Mouse (Mus musculus) activated CD4-positive, CD25-positive, alpha-beta regulatory T cell, adult 4 months (primary cell): Measurements from ENCODE around the gene Slc19a1. TPM values are rescaled to one million over a fixed set of nuclear protein-coding genes. Genes with fewer than 3 reads are reported as not detected.

Source experiments
- ATAC-seq: one replicate; pipeline ENCODE4 v1.8.0; 2017
- polyA plus RNA-seq, 2 experiments: library from polyadenylated mRNA; unstranded; fragments of 100-300 nt; shearing (Covaris generic); gene quantifications; one replicate each; pipeline ENCODE4 v1.2.1; 2017

Gene Slc19a1
- 10 to 100 TPM; 24.7 to 38.1 TPM for polyA plus RNA-seq

DNA sequence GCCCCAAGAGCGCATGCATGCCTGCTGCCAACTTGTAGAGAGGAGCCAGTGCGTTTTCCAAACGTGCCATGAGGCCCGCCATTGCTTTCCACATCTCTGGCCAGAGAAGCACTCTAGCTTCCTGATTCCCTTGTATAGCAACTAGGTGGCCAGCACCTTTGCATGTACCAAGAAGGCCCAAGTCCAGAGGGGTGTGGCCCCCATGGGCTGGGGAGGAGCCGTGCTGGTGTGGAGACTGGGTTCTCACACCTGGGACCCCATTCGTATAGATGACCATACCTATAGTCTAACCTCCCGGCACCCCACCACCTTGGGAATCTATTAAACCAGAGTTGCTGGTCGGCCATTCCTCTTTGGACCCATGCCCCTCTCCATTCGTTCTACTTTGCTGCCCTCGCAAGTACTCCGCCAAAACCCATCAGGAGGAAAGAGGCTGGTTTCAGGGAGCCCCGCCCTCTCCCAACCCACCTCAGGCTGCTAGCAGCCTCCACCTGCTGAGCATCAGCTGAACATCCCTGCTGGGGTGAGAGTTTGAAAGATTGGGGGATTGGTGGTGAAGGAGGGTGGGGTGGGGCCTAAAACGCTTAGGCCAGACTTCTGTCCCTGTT is at the start of gene Slc19a1:
Gene Slc19a1 (plus strand): TSS at position 474 of the 608 bp plus-strand sequence.
- no peak for ATAC-seq

DNA sequence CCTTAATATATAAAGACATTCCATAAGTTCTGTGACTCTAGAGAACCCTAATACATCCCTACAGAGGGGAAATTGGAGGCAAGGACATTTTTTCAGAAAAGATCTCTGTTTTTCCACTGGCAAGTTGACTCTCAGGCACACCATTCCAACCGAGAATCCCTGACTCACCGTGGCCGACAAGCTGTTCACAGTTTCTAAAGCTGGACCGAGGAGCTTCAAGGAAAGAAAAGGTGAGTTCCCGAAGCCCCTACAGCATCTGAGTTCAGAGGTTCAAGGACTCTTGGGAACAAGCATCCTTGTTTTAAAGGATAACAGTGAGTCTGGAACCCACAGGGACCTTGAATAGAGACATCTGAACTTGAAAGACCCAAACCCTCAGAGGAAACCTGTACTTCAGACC is 43.5 kb upstream of the Slc19a1 start:
- ATAC-seq, result no peak

DNA sequence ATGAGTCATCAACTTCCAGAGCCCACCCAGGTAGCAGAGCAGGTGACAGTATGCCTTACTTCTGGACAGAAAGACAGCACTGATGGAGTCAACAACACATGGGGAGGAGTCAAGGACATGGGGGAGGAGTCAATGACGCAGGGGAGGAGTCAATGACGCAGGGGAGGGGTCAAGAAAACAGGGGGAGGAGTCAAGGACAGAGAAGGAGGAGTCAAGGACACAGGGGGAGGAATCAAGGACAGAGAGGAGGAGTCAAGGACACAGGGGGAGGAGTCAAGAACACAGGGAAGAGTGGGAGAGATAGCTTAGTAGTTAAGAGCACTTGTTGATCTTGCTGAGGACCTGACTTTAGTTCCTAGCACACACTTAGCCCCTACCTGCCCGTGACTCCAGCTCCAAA is 39.6 kb upstream of the Slc19a1 start:
- no peak for ATAC-seq

DNA sequence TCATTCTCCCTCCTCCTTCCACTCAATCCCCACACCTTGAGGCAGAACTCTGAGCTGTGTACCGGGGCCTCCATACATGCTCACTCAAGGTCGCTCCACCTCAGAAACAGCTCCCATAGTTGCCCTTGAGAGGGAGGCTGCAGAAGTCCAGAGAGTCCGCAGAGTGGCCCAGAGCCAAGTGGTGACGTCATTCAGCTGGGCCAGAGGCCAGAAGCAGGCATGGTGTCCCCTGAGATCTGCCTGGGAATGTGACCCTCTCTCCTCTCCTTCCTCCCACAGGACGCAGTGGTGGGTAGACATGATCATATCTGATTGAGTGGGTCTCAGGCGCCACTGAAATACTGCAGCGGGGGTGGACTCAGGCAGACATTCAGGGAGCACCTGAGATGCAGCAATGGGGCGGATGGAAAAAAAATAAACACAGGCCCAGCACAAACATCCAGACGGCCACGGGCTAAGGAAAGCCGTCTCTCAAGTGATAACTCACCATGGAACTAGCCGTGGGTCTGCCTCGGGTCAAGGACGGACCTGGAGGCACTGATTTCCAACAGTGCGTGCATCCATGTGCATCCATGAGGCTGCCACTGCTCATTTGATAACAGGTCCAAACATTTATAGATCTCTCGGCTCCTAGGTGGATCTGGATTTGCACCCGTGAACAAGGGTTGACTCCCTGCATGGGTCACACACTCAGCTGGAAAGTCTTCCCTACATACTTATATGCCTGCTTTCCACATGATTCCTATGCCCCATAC is 34.1 kb upstream of the Slc19a1 start:
- ATAC-seq, result no peak

DNA sequence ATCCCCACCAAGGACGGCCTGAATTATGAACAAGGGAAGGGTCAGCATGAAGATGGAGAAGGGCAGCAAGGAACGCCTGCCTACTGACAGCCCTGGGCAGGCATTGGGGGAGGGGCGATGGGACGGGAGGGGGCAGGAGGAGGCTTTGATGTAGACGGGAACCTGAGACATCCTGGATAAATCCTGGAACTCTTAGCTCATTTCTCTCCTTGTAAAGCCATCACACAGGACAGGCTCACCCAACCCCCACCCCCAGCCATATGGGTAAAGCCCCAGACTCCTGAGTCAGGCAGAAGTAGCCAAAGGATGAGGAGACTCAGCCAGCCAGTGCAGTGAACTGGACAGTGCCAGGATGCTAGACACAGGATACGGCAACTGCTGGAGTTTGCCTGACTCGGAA is 27.1 kb upstream of the Slc19a1 start:
- no peak for ATAC-seq

DNA sequence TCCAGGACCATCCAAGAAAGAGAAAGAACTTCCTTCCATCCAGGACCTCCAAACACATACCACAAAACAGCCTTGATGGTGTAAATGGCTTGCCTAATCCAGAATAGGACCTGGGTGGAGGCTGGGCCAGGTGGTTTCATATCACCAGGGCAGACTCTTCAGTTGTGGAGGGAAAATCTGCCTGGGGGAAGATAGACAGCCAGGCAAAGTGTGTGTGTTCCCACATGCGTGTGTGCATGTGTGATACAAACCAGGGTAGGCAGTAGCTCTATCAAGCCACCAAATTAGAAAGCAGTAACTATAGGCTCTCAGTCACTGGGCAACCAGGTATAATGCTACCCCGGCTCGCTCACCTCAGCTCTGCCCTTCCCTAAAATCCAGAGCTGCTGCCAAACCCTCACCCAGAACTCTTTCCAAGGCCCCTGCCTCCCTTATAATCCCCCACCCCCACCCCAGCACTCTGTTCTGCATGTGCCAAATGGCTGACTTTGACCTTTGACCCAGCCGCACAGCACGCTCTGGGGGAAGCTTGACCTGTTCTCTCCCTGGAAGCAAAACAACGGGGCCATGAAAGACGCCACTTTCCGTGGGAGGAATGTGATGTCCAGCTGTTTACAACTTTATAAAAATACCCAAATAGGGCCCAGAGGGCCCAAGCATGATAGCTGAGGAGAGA is 24.5 kb upstream of the Slc19a1 start:
- no peak for ATAC-seq

DNA sequence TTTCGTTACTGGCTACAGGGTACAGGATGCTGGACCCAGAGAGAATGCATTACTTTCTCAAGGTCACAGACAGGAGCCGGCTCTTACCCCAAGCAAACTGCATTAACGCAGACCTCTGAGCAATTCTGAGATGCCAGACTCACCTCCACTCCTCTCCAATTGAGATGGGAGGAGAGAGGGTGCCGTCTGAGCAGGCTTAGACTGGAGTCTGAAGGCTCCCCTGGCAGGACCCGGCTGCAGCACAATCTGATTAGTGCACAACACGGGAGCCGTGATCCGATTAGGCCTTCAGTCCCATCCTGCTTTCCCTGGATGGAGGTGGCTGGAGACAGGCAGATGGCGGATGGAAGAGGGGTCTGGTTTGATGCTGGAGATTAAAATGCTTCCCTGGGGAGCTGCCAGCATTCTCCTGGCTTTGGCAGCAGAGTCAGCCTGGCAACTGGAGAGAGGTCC is 23.9 kb upstream of the Slc19a1 start:
- no peak for ATAC-seq

DNA sequence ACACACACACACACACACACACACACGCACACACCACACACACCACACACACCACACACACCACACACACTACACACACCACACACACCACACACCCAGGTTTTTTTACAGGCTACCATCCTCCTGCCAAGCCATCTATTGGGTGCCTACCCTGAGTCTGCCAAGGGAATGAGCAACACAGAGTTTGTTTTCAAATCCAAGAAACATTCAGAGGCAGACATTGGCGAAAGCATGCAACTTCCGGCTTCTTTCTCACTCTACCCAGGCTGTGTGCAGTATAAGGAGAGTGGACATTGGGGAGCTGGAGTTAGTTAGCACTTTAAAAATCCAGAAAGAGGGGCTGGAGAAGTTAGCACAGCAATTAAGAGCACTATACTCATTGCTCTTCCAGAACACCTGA is 23.3 kb upstream of the Slc19a1 start:
- ATAC-seq, result no peak

DNA sequence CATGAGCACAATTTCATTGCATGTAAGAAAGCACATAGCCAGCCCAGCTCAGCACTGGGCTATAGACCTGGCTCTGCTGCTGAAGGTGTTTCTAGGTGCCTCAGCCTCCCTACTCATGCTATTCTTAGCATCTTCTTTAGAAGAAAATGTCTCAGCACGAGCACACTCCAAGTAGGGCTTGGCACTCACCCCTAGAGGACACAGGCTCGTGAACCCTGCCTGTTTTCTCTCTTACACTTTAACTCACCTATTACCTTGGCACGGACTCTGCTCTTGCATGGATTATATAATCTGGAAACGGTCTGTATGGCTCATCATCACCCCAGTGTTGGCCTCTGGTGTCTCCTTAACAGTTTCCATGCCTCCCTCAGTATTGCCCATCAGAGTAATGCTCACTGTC is 20.4 kb upstream of the Slc19a1 start:
- no peak for ATAC-seq

DNA sequence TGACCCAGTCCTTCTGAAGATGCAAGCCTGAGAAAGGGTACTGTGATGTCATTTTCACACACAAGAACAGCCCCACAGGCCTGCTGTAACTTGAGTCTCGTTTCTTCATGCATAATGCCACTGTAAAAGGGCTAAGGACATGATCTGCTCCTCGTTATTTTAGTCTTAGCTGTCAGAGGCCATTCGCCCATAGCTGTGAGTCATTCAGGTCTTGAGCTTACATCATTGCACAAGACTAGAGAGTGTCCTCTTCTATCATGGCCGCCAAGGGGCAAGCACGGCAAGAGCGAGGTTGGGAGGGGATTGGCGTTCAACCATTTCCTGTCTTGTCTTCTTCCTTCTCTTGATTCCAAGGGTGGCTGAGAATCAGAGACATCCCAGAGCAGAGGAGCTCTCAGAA is 16.0 kb upstream of the Slc19a1 start:
- ATAC-seq, result no peak

DNA sequence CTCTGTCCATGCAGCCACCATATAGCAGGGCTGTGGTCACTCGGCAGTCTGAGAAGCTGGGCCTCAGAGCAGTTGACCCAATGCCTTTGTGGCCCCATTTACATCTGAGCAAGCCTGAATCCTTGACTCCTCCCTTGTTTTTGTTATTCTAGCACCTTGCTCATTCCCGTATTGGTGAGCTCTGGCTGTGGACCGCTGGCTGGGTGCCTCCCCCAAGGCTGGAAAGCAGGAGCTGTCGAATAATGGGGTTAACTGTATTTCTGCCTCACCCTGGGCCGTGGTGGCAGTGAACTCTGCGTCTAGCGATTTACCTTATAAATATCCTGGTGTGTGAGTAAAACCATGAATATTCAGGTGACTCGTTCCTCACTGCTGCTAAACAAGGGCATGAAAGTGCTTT is 15.5 kb upstream of the Slc19a1 start:
- no peak for ATAC-seq

DNA sequence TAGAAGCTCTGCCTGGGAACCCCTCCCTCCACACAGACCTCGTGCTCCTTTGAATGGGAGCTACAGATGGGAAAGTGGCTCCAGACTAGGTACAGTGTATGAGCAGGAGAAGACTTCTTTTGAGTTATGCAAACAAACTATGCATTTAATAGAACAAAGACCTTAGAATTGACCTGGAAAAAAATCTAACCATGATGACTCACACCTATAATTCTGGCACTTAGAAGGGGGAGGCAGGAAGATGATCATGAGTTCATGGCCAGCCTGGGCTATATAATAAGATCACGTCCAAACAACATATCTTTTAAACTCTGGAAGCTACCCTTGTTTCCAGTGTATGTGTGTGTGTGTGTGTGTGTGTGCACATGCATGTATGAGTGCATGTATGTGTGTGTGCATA is 15.0 kb upstream of the Slc19a1 start:
- ATAC-seq, result no peak

DNA sequence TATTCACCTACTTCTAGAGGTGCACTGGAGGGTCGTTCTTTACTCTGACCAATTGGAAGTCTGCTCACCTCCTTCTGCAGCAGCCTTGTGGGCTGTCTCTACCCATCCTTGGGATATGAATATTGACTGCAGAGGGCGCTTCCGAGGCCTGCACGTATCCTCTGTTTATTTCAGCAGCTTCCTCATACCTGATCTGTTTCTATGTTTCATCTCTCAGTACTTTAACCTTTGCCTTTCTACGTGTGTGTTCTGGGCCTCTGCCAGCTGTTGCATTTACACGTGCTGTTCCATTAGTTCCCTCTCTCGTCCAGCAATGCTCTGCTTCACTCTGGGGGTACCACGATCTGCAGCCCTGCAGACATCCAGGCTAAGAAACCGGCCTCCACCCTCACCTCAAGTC is 14.4 kb upstream of the Slc19a1 start:
- ATAC-seq, result no peak

DNA sequence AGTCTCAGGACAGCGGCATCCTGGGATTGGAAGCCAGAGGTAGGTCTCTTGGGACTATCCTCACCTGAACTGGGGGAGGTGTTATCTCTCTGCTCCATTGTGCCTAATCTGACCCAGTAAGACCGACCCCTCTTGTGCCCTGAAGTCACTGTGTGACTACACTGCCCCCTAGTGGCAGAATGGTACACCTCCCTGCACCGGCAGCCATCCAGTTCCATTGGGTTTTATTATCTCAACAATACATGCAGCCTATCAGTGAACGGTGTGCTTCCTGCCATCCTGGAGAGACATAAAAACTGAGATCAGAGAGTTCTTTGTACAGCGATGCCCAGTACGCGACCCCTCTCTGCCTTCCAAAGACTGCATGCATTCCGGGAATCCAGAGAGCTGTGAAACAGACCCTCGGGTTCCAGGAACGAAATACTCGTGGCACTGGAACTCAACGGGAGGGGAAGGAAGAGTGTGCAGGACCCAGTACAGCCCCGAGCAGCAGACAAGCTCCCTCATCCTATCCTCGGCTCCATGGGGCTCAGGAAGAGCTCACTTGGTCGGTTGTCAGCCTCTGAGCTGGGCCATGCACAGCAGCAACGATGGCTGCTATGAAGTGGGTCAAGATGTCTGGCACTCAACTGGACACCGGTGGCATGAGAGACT is 10.5 kb upstream of the Slc19a1 start:
- peak; percentile 86 for ATAC-seq

DNA sequence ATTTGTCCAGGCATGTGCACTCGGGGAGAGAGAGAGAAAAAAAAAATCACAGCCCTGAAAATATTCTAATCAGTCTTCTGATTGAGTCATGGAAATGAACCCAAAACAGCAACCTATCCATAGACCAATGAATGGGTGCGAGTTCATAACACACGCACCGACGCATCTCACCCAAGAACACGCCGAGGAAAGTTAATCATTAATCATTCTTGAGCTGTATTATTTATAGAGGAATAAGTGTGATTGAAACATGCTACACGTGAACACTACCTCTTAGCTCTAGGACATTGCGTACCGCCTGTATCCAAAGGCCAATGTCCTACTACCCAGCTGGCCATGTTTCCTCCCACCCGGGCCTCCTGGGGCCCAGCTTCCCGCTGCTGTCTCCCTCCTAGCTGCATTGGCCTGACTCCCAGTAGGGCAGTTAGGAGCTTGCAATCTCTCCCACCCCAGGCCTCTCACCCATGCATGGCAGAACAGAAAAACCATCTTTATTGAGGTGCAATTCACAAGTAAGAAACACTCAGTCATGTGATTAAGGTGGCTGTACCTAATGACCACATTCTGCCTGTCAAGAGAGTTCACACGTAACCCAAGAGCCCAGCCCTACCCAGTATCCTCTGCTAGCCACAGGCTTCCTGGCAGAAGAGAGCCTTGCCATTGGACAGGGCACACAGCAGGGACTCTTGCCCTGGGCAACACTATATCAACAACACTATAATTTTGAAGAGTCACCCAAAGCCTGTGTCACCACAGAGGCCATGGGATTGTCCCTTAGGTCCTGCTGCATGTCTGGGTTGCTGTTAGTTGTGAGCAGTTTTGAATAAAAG is 9.5 kb upstream of the Slc19a1 start:
- ATAC-seq, result peak; percentile 17

DNA sequence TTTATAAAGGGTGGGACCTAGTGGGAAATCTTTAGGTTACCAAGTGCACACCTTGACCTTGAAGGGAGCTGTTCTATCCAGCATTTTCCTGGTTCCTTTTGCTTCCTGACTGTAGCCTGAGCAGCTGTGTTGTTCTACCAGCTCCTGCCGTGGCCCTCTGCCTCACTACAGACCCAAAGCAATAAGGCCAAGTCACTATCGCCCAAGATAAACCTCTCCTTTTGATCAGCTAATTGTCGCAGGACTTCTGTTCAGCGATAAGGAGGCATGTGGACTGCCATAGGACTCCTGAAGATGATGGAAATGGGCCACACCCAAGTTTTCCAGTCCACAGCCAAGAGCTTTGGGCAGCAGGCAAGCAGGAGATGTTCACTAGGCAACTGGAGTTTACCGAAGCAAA is 7.8 kb upstream of the Slc19a1 start:
- ATAC-seq, result no peak

DNA sequence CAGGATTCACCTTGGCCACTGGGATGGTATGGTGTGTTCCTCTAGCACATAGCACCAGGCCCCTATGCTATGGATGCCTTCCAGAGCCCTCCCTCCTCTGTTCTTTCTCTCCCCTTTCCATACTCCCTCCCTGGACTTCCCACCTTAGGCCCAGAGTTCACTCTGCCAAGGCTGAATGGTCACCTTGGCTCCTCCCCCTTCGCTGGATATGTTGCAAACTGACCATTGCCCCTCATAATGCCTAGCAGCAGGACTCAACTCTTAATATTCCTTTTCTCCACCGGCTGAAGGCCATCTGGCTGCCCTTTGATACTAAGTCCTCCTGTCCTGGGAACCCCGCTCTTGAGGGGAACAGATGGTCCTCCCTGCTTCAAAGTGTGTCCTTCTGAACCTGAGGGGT is 5.1 kb upstream of the Slc19a1 start:
- no peak for ATAC-seq

DNA sequence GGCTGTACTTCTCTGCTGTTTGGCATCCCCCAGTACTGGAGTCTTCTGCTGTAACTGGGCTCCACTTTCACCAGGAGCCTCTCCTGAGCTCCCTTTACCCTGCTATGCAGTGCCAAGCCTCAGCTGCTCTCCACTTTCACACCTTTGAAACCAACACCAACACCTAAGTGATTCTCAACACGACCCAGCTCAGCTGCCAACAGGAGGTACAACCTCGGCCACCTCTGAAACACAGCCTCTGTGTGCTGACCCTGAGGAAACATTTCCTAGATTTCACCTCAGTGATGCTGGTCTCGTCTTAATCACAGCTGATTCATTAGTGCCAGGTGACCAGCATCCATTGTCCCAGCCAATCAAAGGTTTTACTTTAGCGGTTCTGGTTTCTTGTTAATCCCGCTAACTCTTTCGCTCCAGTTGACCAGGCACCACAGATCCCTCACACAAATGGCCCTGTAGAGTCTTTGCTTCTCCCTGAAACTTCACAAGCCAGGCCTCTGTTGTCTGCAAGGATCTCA is 3.2 kb upstream of the Slc19a1 start:
- ATAC-seq, result no peak

DNA sequence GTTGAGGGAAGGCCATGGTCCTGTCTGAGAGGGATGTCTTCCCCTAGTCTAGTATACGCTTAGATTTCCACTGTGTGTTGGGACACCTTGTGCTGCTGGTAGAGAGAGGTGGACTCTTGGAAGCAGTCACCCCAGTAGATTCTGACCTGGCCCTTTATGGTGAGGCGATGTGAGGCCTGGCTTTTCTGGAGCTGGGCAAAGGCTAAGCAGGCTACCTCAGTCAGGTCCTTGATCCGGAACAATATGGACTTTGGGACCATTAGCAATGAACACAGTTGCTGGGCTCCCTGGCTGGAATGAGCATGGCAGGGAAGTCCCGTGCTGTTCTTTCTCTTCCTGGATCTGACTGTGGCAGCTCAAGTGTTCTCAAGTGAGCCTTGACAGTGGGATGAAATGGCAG is 2.3 kb upstream of the Slc19a1 start:
- ATAC-seq, result no peak

DNA sequence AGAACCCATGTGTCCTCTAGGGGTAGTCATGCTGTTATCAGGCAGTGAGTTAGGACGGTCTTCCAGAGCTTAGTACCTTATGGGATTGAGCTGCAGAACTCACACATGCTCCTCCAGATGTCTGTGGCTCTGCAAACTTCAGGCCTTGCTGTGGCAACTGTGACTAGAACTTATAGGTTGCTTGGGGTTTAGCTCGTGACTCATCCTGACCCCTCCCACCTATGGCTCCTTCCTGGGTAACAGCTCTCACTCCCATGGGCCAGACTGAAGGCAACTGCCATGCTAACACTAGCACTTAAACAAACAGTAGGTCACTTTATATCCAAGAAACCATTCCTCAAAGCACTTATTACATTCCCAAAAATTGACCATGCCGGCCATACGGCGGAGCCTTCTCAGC is 1.4 kb upstream of the Slc19a1 start:
- ATAC-seq, result no peak

DNA sequence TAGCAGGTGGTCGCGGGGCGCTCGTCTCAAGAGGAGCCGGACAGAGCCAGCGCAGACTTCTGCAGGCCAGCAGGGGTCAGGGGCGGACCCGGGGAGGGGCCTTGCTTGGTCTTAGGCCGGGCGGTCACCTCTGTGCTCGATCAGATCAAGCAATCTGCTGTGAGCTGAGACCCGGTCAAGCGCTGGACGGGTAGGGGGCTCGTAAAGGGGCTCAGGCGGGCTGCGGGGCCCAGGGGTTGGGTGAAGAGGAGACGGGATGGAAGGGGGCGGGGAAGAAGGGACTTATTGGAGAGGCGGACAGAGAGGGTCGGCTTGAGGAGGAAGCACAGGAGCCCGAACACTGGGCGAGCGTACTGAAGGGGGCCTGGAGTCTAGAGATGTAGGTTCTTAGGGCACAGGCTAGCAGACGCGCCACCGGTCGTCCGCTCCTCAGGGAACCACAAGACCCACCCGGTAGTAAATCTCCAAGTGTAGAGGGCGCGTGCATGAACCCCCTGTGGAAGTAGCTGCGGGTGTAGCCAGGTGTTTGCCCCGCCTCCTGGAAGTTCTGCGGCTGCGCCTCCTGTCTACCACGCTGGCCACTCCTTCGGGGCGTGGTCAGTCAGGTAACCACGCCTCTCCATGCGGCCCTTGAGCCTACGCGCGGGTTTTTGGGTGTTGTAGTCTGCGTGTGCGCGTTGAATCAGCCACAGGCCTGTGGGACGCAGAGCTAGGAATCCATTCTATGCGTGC is 716 bp downstream of the Slc19a1 start:
- peak; percentile 93 for ATAC-seq
